ENCODE assay signal across 1 mouse cellular context in the genomic region with DNA sequence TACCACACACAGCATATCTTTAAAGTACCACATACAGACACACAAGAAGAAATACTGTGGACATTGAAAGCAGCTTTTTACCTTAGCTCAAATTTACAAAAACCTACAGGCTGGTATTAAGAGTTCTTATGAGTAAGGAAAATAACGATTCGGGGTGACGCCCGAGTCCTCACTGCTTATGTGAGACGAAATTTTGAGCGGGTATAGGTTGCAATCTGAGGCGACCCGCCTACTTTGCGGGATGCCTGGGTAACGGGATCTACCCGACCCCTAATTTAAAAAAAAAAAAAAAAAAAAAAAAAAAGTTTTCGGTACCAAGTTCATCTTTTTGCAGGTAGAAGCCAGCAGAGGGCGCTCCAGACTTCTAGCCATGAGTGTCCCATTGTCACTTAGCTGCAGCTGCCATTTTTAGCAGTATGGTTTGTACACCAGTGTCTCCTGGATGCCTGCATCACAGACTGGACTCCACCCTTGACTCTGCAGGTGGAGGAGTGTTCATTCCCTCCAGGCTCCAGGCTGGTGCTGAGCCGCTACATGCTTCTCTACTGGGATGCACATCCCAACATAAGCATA.
TF ChIP-seq lines count a peak whose summit lies in the region.

No protein-coding gene starts in this region.

TF ChIP-seq in MEL, 35 proteins besides CTCF, POLR2A, EP300 and RAD21 (continued from another document):
- TF ChIP-seq ETS1 (IDR thresholded peaks at IDR 0.05; ENCODE audit: low read depth, low read length) (no peak), MAFK (IDR thresholded peaks at IDR 0.05; ENCODE audit: borderline replicate concordance, low read depth, low read length) (no peak), ZC3H11A (IDR thresholded peaks at IDR 0.05; ENCODE audit: low read depth, low read length) (peak; percentile 69), MXI1 (IDR thresholded peaks at IDR 0.05; ENCODE audit: low read depth, low read length) (0 out of 2 replicates have a peak, but pooled peaks have one; percentile 23), ELF1 (IDR thresholded peaks at IDR 0.05; ENCODE audit: low read depth, low read length) (0 out of 2 replicates have a peak, but pooled peaks have one; percentile 13), NELFE (IDR thresholded peaks at IDR 0.05; ENCODE audit: low read depth, low read length) (peak; percentile 42), RCOR1 (IDR thresholded peaks at IDR 0.05; ENCODE audit: low read depth, low read length) (no peak; the same call in 1 of the 2 replicates)
